Mouse (Mus musculus) liver, embryonic 14.5 days (tissue): ENCODE results near the gene Gtf2a1l. TPM values are rescaled to one million over a fixed set of nuclear protein-coding genes. Genes with fewer than 3 reads are reported as not detected.

ENCODE experiments used
- ATAC-seq: fragments of 200-750 bp; cut with Nextera tagmentation; 2 replicates; pipeline ENCODE4 v1.8.0; 2017; ENCODE audit warnings: moderate number of reproducible peaks, mild to moderate bottlenecking, moderate library complexity; ENCODE audit not compliant: insufficient read depth
- DNase-seq, 3 experiments: peaks; one replicate each; pipeline ENCODE4 v3.0.0-alpha.2; 2012 to 2013; ENCODE audit warnings: low read depth in 3 of 3, low spot score in 3 of 3
- H3K27ac ChIP-seq: fragments of 300-500 bp; sonication (generic); 2 replicates; pipeline ENCODE4 v1.5.1; 2014; ENCODE audit warnings: moderate library complexity, mild to moderate bottlenecking, control low read depth, inconsistent platforms
- H3K27me3 ChIP-seq: fragments of 300-500 bp; sonication (generic); 2 replicates; pipeline ENCODE4 v1.6.1; 2014; ENCODE audit warnings: mild to moderate bottlenecking, low read length, moderate library complexity; ENCODE audit not compliant: control insufficient read depth, insufficient read depth
- H3K36me3 ChIP-seq: fragments of 300-500 bp; sonication (generic); replicated peaks from 2 replicates; pipeline ENCODE4 v1.6.1; 2014; ENCODE audit warnings: low read depth; ENCODE audit not compliant: control insufficient read depth, insufficient read depth
- H3K4me1 ChIP-seq, 2 experiments: fragments of 200-500 bp in 1 of 2; fragments of 300-500 bp in 1 of 2; sonication (generic) in 1 of 2; replicated peaks; 2 replicates each; pipeline ENCODE4 v1.6.1; 2012 to 2014; ENCODE audit warnings: antibody characterized with exemption in 1 of 2, inconsistent platforms in 1 of 2, low read length in 1 of 2; ENCODE audit not compliant: control insufficient read depth in 2 of 2, insufficient read depth in 2 of 2
- H3K4me2 ChIP-seq: fragments of 300-500 bp; sonication (generic); 2 replicates; pipeline ENCODE4 v1.6.1; 2014; ENCODE audit warnings: low read depth, mild to moderate bottlenecking, control low read depth, moderate library complexity
- H3K4me3 ChIP-seq, 2 experiments: fragments of 200-500 bp in 1 of 2; fragments of 300-500 bp in 1 of 2; sonication (generic) in 1 of 2; 2 replicates each; pipeline ENCODE4 v1.5.1; 2012 to 2014; ENCODE audit warnings: low read depth in 2 of 2, low read length in 2 of 2, mild to moderate bottlenecking in 2 of 2, control low read depth in 1 of 2, inconsistent platforms in 1 of 2, moderate library complexity in 1 of 2; ENCODE audit not compliant: insufficient read depth in 1 of 2
- H3K9ac ChIP-seq: fragments of 300-500 bp; sonication (generic); replicated peaks from 2 replicates; pipeline ENCODE4 v1.6.1; 2014; ENCODE audit warnings: mild to moderate bottlenecking, control low read depth, moderate library complexity
- H3K9me3 ChIP-seq: fragments of 300-500 bp; sonication (generic); 2 replicates; pipeline ENCODE4 v1.6.1; 2016; ENCODE audit warnings: low read length, mixed read lengths; ENCODE audit not compliant: control insufficient read depth
- CTCF ChIP-seq: IDR thresholded peaks from 2 replicates; pipeline ENCODE4 v1.5.1; 2016; ENCODE audit warnings: antibody characterized with exemption, low read depth, control low read depth
- EP300 ChIP-seq: IDR thresholded peaks from 2 replicates; pipeline ENCODE4 v1.6.1; 2016; ENCODE audit warnings: antibody characterized with exemption, low read depth
- WGBS: fragments of 180-500 bp; shearing (Covaris S2); extraction: QIAGEN DNeasy Blood & Tissue Kit; methylation state at CpG from one replicate; pipeline ENCODE4 v1.1.7; 2014; ENCODE audit not compliant: insufficient replicate concordance; 5-methylcytosine and 5-hydroxymethylcytosine counted together
- polyA plus RNA-seq, 2 experiments: library from polyadenylated mRNA; depleted of rRNA in 1 of 2; stranded (reverse) in 1 of 2; unstranded in 1 of 2; fragments of >200 nt; fragmentation: Nextera tagmentation in 1 of 2; extraction: Ambion mirVana in 1 of 2; gene quantifications; 2 replicates each; pipeline versions ENCODE4 v1.2.1 to v1.2.3; 2012 to 2014

The Gtf2a1l gene
- polyA plus RNA-seq, 2 experiments, result not detected

- Histone ChIP-seq H3K4me3 (no peak overlapping the region), H3K27me3 (no peaks in the 10 kb centered on the region), H3K9ac (no peak overlapping the region), H3K36me3 (no peaks in the 10 kb centered on the region), H3K9me3 (no peaks in the 10 kb centered on the region), H3K4me2 (no peak overlapping the region), H3K27ac (no peak overlapping the region), H3K4me1 (no peaks in the 10 kb centered on the region)
- ATAC-seq, result no peak
- WGBS, result 35% methylated on average over 2 of the region's 2 CpGs
- TF ChIP-seq CTCF (no peak), EP300 (no peak)
- no peak for DNase-seq
Observed at GRCm38 (mm10) chr17:88666076-88666475, 2.4 kb upstream of the Gtf2a1l start.

DNA sequence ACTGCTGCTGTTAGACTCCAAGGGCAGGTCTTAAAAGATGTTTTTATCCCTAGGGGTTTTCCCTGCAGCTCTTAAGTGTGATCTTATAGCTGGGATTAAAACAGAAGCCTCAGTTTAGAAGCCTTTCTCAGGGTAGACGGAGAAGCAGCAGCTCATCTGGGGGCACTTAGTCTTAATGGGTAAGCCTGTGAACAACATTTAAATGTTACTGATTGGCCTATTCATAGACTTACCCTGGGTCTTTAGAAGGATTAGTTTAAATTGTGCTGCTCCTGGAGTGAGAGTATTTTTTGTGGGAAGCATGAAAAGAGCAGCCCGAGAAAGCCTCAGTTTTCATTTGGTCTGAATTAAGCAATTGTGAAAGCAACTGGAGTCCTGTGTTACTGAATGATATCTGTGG is 1.5 kb downstream of the Gtf2a1l start:
- H3K9me3 ChIP-seq, result no peaks in the 10 kb centered on the region
- no peaks in the 10 kb centered on the region for H3K27me3 ChIP-seq
- no peak overlapping the region for H3K9ac ChIP-seq
- WGBS, result 76% methylated on average over 2 of the region's 2 CpGs
- TF ChIP-seq EP300 (no peak), CTCF (no peak)
- DNase-seq (no peak), ATAC-seq (no peak)
- H3K4me3 ChIP-seq, result no peak overlapping the region
- H3K4me1 ChIP-seq, result no peaks in the 10 kb centered on the region
- H3K36me3 ChIP-seq, result no peaks in the 10 kb centered on the region
- no peak overlapping the region for H3K27ac ChIP-seq
- no peak overlapping the region for H3K4me2 ChIP-seq

- Histone ChIP-seq H3K36me3 (no peaks in the 10 kb centered on the region), H3K4me1 (no peaks in the 10 kb centered on the region), H3K4me2 (no peak overlapping the region), H3K4me3 (no peak overlapping the region), H3K27me3 (no peaks in the 10 kb centered on the region), H3K27ac (no peak overlapping the region), H3K9me3 (no peaks in the 10 kb centered on the region), H3K9ac (no peak overlapping the region)
- WGBS, result 42% methylated on average over 4 of the region's 4 CpGs
- DNase-seq (no peak), ATAC-seq (no peak)
- TF ChIP-seq CTCF (no peak), EP300 (no peak)
Observed at GRCm38 (mm10) chr17:88670800-88671199, 2.3 kb downstream of the Gtf2a1l start.

DNA sequence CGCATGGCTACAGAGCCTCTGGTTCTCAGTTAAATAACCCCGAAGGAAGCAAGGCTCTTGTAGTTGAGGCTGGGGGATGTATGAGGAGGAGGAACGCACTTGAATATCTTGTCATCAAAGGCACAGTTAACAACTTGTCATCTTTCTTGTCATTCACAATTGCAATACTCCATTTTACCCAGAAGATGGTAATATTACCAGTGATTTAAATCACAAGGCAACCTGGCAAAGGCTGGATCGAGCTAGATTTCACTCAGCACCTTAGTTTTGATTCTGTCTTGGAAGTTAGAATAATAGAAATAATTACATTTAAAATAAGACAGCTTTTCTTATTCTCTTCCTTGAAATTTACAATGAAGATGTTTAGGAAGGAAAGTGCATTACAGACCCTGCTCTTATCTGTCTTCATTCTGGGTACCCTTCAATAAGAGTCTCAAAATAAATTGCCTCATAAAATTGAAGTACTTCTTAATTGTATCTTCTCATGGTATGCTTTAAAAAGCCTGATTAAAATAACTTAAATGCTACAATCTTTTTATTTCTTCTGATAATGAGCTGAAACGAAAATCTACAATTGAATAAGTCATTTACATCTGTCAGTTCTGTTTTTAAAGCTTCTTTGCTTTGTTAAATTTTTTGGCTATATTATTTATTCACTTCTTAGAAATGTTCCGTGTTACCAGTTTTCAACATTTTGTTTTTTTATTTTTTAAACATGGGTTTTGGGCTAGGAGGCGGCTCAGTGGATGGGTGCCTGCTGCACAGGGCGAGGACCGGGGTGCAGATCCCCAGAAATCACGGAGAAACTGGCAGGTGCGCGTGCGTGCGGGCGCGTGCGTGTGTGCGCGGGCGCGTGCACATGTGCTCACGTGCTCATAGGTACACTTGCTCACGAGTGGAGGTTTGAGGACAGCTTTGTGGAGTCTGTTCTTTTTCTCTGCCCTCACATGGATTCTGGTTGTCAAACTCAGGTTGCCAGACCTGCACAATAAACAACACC is 7.2 kb downstream of the Gtf2a1l start:
- Histone ChIP-seq H3K9ac (no peak overlapping the region), H3K27me3 (no peaks in the 10 kb centered on the region), H3K4me3 (no peak overlapping the region), H3K9me3 (no peaks in the 10 kb centered on the region), H3K4me1 (no peaks in the 10 kb centered on the region), H3K36me3 (no peaks in the 10 kb centered on the region), H3K27ac (no peak overlapping the region), H3K4me2 (no peak overlapping the region)
- no peak for DNase-seq
- TF ChIP-seq CTCF (no peak), EP300 (no peak)
- no peak for ATAC-seq
- 69% methylated on average over 23 of the region's 23 CpGs for WGBS

DNA sequence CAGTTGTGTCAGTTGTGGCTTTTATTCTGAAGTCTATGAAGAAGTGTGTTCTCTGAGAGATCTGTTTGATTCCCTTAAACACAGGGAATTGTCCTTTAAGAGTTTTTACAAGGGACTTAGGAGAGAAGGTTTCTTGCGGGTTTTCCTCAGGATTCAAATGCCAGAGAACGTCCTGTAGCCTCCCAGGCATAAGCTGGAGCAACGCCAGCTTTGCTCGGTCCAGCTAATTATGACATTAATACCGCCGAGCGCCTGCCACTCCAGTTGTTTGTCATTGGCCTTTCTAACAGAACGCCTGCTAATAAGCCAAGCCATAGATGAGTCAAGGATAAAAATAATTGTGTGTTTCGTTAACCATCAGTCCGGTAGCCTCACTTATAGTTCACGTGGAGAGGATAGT is 19.8 kb downstream of the Gtf2a1l start:
- H3K36me3 ChIP-seq, result no peaks in the 10 kb centered on the region
- no peaks in the 10 kb centered on the region for H3K4me1 ChIP-seq
- H3K9ac ChIP-seq, result no peak overlapping the region
- H3K9me3 ChIP-seq, result no peaks in the 10 kb centered on the region
- H3K27ac ChIP-seq, result no peak overlapping the region
- WGBS, result 69% methylated on average over 11 of the region's 11 CpGs
- H3K27me3 ChIP-seq, result no peaks in the 10 kb centered on the region
- ATAC-seq, result no peak
- no peak for TF ChIP-seq EP300
- TF ChIP-seq CTCF, result no peak
- DNase-seq, result no peak
- H3K4me2 ChIP-seq, result no peak overlapping the region
- H3K4me3 ChIP-seq, result no peak overlapping the region
